Mouse (Mus musculus): ENCODE measurements around the gene Zfp715. TPM values are rescaled to one million over a fixed set of nuclear protein-coding genes. Genes with fewer than 3 reads are reported as not detected.
A peak's percentile ranks its signal among the peaks of the same experiment; 100 is the strongest.
"Not testable (repeated sequence)": the region's sequence is repeated elsewhere in the genome, so short reads cannot be mapped to it uniquely, and the experiment has no call there.

Gene Zfp715
- total RNA-seq, 2 experiments from 2014 or later, result 25.3 to 26.2 TPM

DNA sequence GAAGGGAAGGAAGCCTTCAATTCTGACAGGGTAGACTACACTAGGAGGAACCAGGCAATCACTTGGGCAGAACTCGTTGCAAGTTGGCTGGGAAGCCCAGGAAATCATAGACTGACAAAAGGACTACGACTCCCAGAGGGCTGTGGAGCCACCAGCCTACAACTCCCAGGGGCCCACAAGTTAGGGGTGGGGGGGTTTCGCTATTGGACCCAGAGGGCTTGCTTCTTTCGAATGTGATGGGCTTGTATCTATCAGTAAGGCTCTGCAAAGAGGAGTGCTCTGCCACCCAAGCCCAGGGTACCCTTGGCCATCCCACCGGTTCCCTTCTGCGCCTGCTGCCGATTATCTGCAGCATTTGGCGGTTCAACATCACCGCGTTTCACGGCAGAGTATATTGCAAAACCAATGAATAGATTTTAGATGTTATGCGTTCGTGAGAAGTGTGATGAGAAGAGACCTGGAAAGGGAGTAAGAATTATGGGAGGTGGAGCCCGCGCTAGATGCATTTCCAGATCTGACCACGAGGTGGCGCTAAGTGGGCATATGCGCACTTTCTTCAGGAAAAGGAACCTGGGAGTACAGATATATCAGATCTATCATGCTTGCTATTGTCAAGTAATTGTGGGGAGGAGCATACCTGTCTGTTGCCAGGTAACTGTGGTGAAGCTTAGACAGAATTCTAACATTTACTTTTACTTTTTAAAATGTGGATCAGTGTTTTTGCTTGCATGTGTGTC lies 30.1 kb downstream of the Zfp715 start:
- peak; percentile 83 to 84 for DNase-seq

DNA sequence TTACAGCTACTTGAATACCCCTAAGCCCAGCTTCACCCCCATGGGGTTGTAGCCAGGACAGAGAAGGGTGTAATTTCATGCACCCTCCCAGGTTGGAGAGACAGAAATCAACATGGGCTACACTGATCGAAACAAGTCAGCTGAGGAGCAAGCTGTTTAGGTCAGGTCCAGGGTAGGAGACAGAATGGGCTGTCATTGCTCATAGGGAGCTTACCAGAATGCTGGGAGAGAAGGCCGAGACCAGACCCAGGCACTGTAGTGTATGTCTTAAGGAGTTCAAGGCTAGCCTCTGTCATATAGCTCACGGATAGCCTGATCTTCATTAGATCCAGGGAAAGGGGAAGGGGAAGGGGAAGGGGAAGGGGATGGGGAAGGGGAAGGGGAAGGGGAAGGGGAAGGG lies 30.6 kb downstream of the Zfp715 start:
- DNase-seq, result no peak

DNA sequence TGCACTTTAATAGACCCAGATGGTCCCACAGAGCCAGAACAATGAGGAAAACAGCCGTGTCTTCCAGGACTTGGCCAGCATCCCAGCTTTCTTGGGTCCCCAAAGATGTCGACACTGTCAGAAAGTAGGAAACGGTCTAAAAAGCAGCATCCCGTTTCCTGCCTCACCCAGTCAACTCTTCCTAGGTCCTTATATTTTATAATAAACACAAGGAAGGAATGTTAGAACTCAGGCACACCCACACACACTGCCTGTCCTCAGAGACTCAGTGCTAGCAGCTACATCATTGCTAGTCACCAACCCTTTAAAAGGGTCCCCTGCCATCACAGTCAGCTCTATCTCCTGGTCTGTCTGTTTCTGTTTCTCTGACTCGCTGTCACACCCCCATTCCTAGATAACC lies 35.7 kb downstream of the Zfp715 start:
- DNase-seq, result no peak

DNA sequence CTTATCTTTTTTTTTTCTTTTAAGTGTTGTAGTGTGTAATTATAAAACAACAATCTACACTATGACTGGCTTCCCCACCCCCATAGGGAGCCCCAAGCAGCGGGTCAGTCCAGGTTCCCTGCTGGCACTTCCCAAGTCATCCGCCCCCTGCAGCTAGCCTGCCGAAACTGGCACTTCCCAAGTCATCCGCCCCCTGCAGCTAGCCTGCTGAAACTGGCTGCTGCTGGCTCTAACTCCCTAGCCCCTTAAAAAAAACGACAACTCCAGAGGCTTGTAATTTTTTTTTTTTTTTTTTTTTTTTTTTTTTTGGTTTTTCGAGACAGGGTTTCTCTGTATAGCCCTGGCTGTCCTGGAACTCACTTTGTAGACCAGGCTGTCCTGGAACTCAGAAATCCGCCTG lies 36.9 kb downstream of the Zfp715 start:
- not testable (repeated sequence) for DNase-seq

DNA sequence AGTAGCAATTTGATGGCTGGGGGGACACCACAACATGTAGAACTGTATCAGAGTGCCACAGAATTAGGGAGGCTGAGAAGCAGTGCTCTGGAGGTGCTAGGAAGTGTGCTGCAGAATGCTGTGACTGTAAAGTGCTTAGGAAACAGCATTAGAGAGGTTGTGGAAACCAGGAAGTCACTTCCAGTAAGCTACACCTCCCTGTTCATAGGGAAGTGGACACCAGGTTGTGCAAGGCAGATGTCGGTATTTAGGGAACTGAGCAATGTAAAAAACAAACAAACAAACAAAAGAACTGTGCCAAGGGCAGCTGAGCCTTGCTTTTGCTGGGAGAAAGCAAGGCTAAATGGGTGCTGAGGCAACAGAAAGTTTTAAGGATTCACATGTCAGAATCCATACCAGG lies 39.6 kb downstream of the Zfp715 start:
- no peak for DNase-seq

DNA sequence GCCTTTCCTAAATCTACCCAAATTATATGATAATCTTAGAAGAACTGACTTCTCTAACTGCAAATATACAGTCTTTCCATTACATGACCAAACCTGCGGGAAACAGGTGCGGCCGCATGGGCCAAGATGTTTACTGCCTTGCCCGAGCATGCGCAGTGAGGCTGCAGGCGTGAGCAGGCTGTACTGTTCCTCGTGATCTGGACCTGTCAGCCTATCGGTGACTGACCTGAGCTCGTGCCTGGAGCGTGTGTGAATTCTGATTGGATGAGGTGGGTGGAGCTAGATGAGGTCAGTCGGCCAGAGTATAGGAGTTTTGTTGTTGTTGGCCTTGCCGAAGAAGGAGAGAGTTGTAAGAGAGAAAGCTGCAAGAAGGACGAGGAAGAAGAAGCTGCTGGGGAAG lies 45.7 kb downstream of the Zfp715 start:
- DNase-seq, result not testable (repeated sequence)

DNA sequence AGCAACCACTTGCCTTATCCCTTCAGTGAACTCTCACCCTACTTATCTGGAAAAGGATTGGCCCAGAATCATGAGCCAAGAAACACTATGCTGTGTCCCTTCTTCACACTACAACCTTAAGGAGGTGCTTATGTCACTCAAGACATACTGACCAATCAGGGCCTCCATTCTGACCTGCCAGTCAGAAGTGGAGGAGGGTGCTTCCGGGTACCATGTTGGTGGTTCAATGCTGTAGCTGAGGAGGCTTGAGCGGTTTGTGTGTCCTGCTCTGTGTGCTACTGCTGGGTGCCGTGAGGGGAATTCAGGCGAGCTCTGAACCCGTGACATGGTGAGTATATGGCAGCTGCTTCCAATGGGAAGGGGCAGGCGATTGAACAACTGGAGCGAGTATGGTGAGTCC lies 59.6 kb downstream of the Zfp715 start:
- DNase-seq, result no peak

DNA sequence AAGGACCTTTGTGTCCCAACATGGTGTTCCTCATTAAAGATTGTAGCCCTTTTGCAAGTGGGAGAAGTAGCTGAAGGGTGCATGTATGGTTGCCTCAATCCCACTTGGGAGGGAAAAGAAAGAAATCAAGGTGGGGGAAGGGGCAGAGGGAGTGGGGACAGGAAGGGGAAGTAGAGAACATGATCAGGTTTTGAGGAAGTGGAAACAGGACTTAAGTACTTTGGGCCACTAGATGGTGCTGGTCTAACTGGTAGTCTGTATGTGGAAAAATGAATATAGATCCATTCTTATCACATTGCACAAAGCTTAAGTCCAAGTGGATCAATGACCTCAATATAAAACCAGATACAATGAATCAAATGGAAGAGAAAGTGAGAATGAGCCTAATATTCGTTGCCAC lies 62.4 kb downstream of the Zfp715 start:
- not testable (repeated sequence) for DNase-seq

Other genes with a start within 250 kb of the Zfp715 start
- not detected for gene Zfp936, start 199.1 kb downstream of the Zfp715 start, total RNA-seq (2021)
- under 1 TPM; 0.57 to 0.68 TPM for gene Siglecf, start 38.0 kb upstream of the Zfp715 start, total RNA-seq (2021)
- gene Siglecg, start 94.9 kb upstream of the Zfp715 start, total RNA-seq (2021), result not detected
- gene Lim2, start 114.4 kb upstream of the Zfp715 start, total RNA-seq (2021), result not detected
- gene Nkg7, start 123.8 kb upstream of the Zfp715 start, total RNA-seq (2021), result not detected
- gene Cldnd2, start 127.5 kb upstream of the Zfp715 start, total RNA-seq (2021), result not detected
- 10 to 100 TPM; 68.4 to 74.4 TPM for gene Etfb, start 130.8 kb upstream of the Zfp715 start, total RNA-seq (2021)
- under 1 TPM; 0.80 to 0.86 TPM for gene Gm45233, start 130.8 kb upstream of the Zfp715 start, total RNA-seq (2021)
- gene Vsig10l, start 149.9 kb upstream of the Zfp715 start, total RNA-seq (2021), result 1 to 10 TPM; 2.3 to 3.0 TPM
- gene Iglon5, start 176.8 kb upstream of the Zfp715 start, total RNA-seq (2021), result 10 to 100 TPM; 22.7 to 23.6 TPM
- gene 4931406B18Rik, start 192.6 kb upstream of the Zfp715 start, total RNA-seq (2021), result not detected
- gene Cd33, start 231.1 kb upstream of the Zfp715 start, total RNA-seq (2021), result 1 to 10 TPM; 4.2 TPM
- gene Zfp658, start 249.0 kb upstream of the Zfp715 start, total RNA-seq (2021), result 1 to 10 TPM; 5.5 to 6.6 TPM

All from layer of hippocampus, postnatal 36 days (tissue).